Mouse (Mus musculus): ENCODE measurements at regions not wholly inside any gene's neighbourhood (a gene's known extent, or its start where the extent isn't known, plus 50 kb on each side); places are given as distances from the start of the nearest gene placed in this dataset.

DNA sequence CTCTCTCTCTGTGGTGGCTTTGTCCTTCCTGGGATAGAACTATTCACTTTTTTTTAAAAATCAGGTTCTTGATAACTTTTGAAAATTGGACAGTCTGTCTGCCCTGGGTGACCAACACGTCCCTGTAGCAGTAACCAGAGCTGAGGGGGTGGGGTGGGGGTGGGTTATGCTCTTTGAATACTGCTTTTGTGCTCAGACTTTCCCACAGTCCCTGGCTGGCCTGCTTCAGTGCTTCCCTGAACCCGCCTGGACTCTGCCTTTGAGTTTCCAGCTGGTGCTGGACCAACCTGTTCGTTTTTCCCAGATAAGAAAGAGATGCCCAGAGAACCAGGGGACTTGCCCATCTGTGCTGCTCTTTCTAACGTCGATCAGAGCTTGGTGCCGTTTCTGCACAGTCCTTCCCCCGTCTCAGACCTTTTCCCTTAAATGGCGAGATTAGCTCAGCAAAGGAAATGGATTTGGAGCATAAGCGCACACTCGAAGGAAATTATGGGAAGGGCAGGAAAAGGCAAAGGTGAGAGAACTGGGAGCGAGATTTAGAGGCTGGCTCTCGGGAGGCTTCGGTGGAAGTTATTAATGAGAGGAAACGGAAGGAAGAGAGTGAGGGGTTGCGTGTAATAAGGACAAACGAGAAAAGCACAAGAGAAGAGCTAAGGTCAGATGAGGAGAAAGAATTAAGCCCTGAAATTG lies 50.7 kb upstream of the Etv6 start:
- TF ChIP-seq ZNF384 (IDR thresholded peaks at IDR 0.05; ENCODE audit: low read depth, low read length), result no peak
- no peak for TF ChIP-seq ZKSCAN1 (IDR thresholded peaks at IDR 0.05; ENCODE audit: low read depth, low read length)
- TF ChIP-seq POLR2A (IDR thresholded peaks at IDR 0.05; ENCODE audit: control insufficient read depth in 1 of 2, insufficient read depth in 1 of 2, low read depth in 1 of 2, low read length in 2 of 2, poor library complexity in 1 of 2), result no peak
- TF ChIP-seq TAL1 (IDR thresholded peaks at IDR 0.05; ENCODE audit: low read length), result no peak
- no peak for TF ChIP-seq EP300 (IDR thresholded peaks at IDR 0.05; ENCODE audit: low read depth in 1 of 2, low read length in 2 of 2)
- no peak for TF ChIP-seq MYC (IDR thresholded peaks at IDR 0.05; ENCODE audit: low read depth, low read length)
- TF ChIP-seq CTCF (IDR thresholded peaks at IDR 0.05 in 2 of 3, conservative IDR thresholded peaks at IDR 0.05 in 1 of 3; ENCODE audit: control insufficient read depth in 1 of 3, insufficient read depth in 1 of 3, low read depth in 2 of 3, low read length in 3 of 3, poor library complexity in 1 of 3, severe bottlenecking in 1 of 3), result no peak
- TF ChIP-seq USF1 (IDR thresholded peaks at IDR 0.05; ENCODE audit: low read depth, low read length), result no peak
- no peak for TF ChIP-seq UBTF (IDR thresholded peaks at IDR 0.05; ENCODE audit: borderline replicate concordance, insufficient read depth, low read depth, low read length)
- no peak for TF ChIP-seq NELFE (IDR thresholded peaks at IDR 0.05; ENCODE audit: low read depth, low read length)
- TF ChIP-seq MAX (IDR thresholded peaks at IDR 0.05; ENCODE audit: low read length), result no peak
- no peak for TF ChIP-seq RAD21 (IDR thresholded peaks at IDR 0.05; ENCODE audit: low read depth, low read length)
- no peak for TF ChIP-seq MAZ (IDR thresholded peaks at IDR 0.05; ENCODE audit: low read depth, low read length)
- no peak for TF ChIP-seq CHD2 (IDR thresholded peaks at IDR 0.05; ENCODE audit: low read length)

Data from MEL (cell line).